Mouse (Mus musculus) right cerebral cortex, adult 18-20 months (tissue): ENCODE measurements at regions not wholly inside any gene's neighbourhood (a gene's known extent, or its start where the extent isn't known, plus 50 kb on each side); places are given as distances from the start of the nearest gene placed in this dataset.
A peak's percentile ranks its signal among the peaks of the same experiment; 100 is the strongest.

Experiments used
- DNase-seq: peaks from one replicate; pipeline ENCODE4 v3.0.0; 2022; ENCODE audit warnings: mixed read lengths

DNA sequence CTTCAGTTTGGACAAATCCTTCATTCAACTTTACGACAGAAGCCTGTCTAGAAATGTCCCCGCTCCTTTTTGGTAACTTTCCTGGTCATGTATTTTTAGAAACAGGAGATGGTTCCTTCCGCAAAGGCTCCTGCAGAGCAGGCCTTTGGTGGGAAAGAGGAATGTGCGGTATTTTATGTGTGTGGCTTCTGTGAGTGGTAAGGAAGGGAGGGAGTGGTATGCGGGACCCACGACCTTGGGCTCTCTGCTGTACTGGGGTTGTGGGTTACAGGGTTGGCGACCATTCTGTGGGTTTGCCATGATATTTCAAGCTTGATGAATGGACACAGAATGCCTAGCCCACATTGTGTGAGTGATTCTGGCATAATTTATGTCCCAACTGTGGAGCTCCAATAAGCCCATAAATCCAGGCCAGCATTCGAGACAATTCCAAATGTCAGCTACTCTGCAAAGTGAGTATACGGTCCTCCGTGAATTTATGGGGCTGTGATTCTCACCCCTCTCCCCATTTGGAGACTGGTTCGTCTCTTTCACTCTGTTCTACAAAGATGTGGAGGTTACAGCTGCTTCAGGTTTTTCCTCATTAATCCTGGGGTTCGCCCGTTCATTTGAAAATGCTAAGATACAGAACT lies 109.3 kb upstream of the Rxfp2 start:
- DNase-seq = no peak

GRCm38 (mm10) chr5:149909971-149910370 lies 108.5 kb upstream of the Rxfp2 start:
- no peak for DNase-seq

GRCm38 (mm10) chr5:149911968-149912367 lies 106.5 kb upstream of the Rxfp2 start:
- no peak for DNase-seq

DNA sequence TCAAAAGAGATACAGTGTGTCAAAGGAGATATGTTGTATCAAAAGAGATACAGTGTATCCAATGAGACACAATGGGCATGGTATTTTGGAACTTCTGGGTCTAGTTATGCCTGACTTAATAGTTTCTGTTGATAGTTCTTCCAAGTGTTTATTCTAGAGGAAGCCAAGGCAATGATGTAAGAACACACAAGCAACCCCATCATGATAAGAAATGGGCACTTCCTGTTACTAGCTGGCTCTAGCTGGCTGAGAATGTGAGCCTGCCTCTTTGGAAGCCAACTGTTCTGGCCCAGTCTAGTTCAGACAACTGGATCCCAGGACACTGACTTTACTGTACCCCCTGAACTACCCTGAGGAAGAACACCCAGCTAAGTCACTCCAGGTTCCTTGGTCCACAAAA lies 102.7 kb upstream of the Rxfp2 start:
- DNase-seq = no peak

GRCm38 (mm10) chr5:149917374-149917773 lies 101.1 kb upstream of the Rxfp2 start:
- no peak for DNase-seq

- DNase-seq = no peak
These were observed 99.4 kb upstream of the Rxfp2 start for GRCm38 (mm10) chr5:149919097-149919496.

- DNase-seq = no peak
These were observed 98.1 kb upstream of the Rxfp2 start for GRCm38 (mm10) chr5:149920326-149920725.

DNA sequence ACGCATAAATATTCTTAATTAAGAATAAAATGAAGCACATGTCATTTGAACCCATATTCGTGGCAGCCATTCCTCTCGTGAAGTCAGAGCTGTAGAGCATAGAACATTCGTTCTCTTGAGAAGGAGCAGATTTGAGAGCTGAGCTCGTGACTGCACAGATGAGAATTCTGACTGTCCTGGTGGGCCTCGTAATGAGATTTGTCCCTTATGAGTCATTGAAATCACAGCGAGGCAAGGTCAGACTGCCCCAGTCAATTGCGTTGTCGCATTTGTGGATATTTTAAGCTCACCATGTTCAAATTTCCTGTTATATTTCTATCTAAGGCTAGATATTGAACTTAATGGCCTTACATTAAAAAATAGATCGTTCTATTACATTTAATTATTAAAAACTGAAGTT lies 94.0 kb upstream of the Rxfp2 start:
- DNase-seq = no peak

- peak; percentile 38 for DNase-seq
These were observed 91.7 kb upstream of the Rxfp2 start for GRCm38 (mm10) chr5:149926786-149927185.

GRCm38 (mm10) chr5:149931574-149932161 lies 86.8 kb upstream of the Rxfp2 start:
- DNase-seq = no peak

- no peak for DNase-seq
These were observed 86.3 kb upstream of the Rxfp2 start for GRCm38 (mm10) chr5:149932220-149932619.

DNA sequence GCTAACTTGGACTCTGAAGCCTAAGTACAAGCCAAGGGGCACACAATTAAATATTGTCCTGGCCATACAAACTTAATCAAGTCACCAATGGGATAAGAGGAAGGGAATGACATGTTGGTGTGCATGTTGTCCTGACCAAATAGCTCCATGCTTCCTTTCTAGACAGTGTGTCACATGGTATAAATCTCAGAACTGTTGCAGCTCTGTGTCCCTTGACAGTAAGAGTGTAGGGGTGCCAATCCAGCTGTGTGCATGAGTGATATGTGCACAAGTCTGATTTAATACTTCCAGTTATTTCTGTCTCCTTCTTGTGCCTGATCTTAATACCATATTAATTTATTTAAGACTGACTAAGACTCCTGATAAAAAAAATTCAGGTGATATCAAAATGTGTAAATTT lies 72.8 kb upstream of the Rxfp2 start:
- DNase-seq = no peak

DNA sequence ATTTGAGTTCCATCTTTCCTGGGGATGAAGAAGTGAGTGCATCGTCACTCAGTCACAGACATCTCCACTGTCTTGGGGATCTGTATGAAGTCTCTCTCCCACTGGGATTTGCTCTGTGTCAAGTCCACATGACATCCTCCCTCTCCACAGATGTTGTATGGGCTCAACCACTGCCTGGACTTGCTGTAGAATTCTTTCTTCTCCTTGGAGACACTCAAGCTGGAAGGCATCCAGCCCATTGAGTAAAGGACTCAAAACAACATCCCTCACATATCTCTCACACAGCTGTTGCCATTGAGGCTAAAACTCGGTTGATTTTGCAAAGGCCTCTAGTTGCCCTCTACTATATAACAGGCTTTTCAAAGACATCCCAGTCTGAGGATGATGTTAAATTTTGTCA lies 71.0 kb upstream of the Rxfp2 start:
- DNase-seq = no peak

DNA sequence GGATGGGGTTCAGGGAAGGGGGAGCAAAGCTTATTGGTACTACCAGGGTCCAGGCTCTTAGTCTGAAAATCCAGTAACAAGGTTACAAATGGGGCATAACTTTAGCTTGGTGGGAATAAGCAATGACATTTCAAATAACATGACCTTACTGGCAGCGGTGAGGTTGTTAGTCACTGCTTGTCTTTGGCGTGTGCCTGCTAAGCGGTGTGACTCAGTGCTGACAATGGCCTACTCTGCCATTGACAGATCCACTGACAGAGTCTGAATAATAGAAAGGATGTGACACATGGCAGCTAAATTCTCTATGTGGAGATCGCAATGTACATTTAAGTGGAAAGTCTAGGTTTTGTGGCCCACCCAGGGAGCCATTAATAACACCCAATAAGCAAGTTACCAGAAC lies 61.5 kb upstream of the Rxfp2 start:
- DNase-seq = peak; percentile 15

- DNase-seq = no peak
These were observed 57.3 kb upstream of the Rxfp2 start for GRCm38 (mm10) chr5:149961178-149961577.

GRCm38 (mm10) chr5:149964748-149965147 lies 53.7 kb upstream of the Rxfp2 start:
- peak; percentile 46 for DNase-seq
